Mouse (Mus musculus) spleen, adult 18-20 months (tissue): ENCODE measurements around the gene Gja1.
"Not testable (repeated sequence)": the region's sequence is repeated elsewhere in the genome, so short reads cannot be mapped to it uniquely, and the experiment has no call there.

Experiments used
- DNase-seq, 2 experiments: peaks; one replicate each; pipeline ENCODE4 v3.0.0; 2022; ENCODE audit warnings: mixed read lengths in 2 of 2

Gja1 gene

DNA sequence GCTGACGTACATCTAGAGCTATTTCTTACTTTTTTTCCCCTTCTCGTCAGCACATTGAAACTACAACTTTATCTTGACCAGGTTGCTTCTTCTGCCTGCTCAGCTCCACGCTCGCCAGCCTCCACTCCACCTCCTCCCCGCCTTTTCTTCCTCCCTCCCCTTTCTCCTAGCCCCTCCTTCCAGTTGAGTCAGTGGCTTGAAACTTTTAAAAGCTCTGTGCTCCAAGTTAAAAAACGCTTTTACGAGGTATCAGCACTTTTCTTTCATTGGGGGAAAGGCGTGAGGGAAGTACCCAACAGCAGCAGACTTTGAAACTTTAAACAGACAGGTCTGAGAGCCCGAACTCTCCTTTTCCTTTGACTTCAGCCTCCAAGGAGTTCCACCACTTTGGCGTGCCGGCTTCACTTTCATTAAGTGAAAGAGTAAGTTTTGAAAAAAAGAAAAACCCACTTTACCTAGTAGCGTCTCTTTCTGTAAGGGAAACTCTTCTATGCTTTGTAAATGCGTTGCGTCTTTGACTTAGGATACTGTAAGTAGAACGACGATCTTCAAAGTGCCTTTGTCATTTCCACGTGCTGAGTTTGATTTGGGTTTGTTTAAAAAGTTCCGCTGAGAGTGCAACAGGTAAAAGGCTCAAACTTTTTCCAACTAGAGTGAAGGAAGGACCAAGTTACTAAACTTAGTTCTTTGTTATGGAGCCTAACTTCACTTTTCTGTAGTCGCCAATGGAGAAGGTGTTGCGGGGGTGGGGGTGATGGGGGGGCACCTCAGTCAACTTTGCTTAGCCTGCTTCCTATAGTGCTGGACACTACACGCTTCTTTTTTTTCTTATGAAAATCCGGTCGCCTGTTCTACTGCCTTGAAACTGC lies at the start of gene Gja1:
Gja1 (plus strand) TSS at position 234 of the 869 bp plus-strand sequence.
- peak in 1 of 2 experiments; percentile 9 for DNase-seq

DNA sequence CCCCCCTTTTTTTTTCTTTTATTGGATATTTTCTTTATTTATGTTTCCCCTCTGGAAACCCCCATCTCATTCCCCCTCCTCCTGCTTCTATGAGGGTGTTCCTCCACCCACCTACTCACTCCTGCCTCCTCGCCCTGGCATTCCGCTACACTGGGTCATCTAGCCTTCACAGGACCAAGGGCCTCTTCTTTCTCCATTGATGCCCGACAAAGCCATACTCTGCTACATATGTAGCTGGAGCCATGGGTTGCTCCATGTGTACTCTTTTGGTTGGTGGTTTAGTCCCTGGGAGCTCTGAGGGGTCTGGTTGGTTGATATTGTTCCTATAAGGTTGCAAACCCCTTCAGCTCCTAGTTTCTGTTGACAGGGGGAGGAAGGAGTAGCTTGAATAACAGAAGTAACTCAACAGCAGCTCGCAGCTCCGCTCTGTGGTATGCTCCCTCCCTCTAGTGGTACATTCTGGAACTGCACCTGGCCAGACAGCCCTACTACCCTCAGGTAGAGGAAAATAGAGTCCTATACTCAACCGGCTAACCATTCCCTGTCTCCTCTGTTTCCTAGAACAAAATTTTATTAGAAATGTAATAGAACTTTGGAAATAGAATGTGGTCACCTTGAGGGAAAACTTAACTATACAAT lies 38.2 kb upstream of the Gja1 start:
- peak; percentile 21 to 73 for DNase-seq

DNA sequence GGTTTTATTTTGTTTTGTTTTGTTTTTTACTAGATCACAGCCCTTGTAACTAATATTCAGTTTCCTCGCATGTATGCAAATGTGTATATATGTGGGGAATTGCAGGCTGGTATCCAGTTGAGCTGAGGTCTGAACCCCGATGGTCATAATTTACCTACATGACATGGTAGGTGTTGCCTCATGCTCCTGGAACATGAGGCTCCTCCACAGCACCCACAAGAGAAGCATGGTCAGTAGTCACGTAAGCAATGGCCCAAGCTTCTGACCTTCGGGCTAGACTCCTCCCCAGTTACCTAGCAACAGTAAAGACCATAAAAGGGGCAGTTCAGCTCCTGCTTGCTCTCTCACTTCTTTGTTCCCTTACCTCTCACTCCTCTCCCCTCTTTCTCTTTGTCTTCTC lies 16.7 kb upstream of the Gja1 start:
- no peak for DNase-seq

DNA sequence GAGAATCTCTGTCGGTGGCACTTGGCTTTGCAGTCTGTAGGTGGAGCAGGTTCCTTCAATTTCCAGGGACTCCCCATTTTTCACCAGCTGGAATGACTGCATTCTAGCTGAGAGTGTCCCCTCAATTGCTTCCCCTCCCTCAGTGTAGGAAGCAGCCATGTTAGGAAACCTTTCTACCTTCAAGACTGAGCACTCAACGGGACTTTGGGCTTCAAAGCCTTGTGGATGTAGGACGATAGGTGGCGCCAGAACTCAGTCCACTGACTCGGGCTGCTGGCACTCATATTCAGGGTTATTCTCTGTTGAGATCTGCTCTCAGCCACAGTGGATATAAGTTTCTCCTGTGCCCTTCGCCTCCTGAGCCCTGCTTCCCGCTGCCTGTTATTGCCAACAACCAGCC lies 8.1 kb upstream of the Gja1 start:
- DNase-seq: peak; percentile 13 to 59

DNA sequence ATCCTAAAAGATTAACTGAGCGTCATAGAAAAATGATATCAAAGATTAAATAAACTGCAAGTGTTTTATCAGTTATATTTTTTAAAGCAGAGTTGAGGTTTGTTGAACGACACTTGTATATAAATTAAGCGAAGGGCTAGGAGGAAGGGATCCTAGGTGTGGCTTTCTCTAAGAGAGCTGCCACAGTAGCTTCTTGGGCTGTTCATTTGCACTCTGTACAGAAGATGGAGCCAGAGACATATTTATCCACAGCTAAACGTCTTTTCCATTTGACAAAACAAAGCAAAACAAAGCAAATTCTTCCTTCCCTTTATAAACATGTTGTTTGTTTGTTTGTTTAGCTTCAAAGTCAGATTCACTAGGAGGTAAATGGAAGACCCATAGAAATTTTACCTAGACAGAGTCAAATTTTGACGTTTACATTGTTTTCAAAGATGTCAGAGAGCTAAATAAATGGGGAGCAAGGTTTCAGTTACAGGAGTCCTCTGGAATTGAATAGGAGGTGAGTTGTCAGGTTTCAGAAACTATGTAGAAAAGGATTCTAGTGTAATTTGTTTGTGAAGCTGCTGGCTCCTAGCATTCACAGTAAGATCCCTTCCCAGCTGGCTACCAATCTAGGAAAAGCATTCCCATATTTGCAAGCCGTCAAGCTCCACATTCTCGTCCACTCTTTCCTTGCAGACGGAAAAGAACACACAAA lies 4.0 kb upstream of the Gja1 start:
- DNase-seq: no peak

DNA sequence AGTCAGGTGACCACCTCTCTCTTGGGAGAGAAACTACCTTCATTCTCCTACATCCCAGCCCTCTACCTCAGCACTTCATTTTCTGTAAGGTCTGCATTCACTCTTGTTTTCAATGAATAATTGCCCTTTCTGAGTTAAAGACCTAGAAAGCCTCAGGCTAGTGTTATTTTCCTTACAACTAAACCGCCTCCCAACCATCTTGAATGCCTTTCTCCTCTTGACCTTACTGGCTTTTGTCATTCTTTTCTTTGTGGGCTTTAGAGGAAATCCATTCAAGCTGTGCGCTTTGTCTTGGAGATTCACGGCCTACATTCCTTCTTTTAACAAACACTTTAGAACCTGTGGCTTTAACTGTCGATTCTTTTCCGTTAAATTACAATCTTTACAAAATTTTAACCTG lies 3.0 kb upstream of the Gja1 start:
- DNase-seq: no peak

DNA sequence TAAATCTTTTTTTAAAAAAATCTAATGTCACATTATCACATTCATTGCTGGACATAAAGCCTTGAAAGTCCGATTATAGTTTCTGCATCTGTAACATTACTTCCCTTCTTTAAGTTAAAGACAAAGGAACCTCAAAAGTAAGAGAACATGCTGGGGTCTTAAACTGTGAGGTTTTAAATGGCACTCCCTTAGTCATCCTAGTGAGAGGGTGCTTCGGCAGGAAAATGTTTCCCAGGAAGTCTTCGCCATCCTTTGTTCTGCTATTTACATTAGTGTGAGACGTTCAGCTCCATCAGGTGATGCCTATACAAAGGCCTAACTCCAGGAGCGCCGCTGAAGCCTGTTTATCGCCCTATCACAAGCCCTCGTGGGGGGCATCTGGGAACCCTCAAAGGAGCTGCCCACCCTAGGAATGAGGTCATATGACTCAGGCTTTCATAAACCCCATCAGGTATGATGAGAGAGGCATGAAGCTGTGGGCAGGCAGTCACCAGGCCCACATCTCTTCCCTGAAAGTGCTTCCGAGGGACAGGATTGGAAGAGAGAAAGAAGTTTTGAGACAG lies 1.1 kb upstream of the Gja1 start:
- no peak for DNase-seq

DNA sequence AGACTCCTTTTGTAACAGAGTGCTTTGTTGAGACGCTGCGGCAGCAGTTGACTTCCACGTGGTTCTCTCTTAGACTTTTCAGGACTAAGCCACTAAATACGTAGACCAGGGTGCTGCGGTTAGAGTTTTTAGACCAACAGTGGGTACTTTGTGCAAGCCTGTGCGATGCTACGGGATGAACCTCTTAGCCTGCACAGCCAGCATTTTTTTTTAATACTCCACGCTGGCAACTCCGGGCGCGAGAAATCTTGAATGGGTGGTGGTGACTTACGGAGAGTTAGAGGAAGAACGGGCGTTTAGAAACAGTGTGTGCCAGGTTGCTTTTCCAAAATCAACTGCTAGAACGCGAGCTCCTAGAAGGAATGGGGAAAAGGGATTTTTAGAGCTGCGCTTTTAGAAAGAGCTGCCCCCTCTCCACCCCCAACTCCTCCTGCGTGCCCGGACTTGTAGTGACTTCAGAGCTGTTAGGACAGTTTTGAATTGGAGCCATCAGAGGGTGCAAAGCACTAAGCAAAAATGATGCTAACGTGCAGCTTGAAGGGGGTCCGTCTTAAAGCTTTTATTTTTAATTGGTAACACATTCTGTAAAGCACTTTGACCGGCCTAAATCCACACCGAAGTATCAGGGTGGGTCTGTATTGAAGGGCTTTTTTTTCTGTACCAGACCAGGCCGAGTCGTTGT lies 977 bp downstream of the Gja1 start:
- no peak for DNase-seq

DNA sequence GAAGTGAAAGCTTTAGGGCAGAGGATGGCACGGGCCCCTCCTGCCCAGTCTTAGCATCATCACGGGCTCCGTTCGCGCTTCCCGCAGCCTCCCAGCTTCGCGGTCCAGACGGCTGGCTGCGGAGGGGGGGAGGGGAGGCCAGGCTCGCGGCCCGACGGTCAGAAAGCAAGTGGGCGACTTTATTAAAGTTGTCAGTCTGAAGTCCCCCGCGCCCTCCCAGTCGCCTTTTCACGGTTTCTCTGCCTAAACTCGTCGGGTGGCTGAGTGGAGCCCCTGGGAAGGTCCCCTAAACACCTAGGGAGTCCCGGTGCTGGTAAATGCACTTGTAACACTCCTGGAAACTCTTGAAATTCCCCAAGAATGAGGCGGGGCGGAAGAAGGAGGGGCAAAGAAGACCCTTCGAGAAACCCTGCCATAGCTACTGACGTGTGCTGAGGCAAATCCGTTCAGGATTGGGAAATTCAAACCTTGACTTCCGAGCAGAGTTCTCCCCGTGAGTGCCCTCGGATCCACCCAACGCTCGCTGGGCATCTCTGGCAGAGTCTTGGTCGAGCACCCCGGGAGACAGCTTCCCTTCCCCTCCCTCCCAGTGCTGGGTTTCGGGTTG lies 1.6 kb downstream of the Gja1 start:
- DNase-seq: peak; percentile 3 to 4

DNA sequence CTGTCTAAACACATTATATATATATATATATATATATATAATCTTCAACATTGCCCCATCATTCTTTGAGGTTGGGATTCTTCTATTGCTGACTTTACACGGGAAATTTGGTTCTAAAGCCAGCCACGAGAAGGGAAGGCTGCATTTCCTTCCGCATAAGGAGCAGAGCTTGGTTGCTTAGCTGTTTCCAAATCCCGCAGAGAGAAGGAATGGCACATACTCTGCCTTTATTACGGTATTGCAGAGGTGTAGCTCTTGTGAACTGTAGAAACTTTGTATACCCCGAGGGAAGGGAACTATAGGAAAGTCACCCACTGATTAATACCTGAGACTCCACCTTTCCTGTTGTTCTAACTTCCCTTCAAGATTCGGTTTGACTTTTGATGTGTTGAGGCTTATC lies 2.6 kb downstream of the Gja1 start:
- DNase-seq: no peak

DNA sequence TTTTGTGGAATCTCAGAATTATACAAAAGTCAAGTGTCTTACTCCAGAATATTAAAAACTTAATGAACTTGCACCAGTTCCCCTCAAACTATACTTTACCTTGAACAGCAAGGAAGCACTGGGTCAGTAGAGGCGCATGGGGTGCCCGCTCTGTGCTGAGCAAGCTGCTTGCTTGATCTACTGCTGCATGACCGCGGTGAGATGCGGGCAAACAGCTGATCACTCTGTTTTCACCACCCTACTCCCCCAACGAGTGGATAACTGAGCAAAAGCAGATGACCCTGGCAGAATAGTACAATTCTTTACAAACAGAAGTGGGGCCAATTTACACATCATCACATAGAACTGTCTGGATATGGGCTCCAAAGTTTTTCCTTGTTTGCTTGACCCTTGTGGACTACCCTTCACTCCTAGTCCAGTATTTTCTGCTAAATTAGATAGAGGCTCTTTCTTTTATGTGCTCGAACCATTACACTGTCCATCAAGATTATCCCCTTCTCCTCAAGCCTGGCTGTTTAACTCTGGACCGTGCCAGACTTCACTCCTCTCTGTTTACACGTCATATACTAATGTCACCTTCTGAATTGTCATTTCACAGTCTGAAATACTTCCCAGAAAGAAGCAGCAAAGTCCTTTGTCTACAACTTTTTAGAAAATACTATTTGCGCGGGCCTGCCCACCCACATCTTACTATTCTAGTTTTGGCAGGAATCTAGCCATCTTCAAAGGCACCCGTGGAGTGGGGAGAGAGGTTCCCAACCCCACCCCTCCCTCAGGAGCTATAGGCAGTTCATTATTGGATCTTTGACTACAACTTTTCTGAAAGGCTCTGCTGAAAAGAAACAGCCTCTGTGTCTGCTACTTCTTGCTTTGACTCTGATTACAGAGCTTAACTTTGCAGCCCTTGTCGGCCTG lies 8.3 kb downstream of the Gja1 start:
- DNase-seq: no peak

DNA sequence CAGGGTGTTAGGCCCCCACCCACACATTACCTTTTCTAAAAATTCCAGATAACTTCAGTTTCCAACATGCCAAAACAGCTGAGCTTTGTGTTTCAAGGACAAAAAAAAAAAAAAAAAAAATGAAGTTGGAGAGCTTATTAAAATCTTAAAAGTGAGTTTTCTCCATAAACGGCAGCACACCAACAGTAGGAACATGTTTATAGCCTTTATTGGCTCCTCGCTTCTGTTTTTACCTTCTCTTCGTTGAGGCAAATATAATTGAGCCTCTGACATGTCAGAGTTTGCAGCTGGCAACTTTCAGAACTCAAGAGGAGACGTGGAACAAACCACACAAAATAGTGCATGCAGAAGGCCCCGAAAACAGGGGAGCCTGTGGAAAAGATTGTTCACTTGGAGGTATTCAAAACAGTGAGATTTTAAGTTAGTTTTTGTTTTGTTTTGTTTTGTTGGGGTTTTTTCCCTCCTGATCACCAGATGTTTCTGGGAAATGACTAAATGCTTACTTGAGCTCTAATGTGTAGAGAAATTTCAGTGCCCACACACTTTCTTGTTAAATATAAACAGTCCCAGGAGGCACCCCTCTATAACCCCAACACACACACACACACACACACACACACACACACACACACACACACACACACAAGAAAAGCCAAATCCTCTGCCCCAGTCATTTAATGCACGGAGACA lies 16.1 kb downstream of the Gja1 start:
- no peak for DNase-seq

DNA sequence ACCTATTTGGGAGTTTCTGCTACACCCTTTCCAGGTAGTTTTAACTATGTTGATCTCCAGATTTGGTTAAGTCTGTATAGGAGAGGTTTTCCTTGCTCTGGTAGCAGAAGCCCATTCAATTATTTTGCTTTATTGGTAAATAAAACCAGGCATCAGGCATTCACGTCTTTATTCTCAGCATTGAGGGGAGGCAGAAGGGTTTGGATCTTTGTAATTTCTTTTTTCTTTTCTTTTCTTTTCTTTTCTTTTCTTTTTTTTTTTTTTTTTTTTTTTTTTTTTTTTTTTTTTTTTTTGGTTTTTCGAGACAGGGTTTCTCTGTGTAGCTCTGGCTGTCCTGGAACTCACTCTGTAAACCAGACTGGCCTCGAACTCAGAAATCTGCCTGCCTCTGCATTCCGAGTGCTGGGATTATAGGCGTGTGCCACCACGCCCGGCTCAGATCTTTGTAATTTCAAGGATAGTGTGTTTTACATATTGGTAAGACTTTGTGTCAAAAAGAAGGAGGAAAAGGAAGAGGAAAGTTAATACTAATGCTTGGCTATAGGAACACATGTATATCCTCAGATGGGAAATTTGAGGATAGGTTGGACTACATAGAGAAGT lies 16.8 kb downstream of the Gja1 start:
- not testable (repeated sequence) for DNase-seq

DNA sequence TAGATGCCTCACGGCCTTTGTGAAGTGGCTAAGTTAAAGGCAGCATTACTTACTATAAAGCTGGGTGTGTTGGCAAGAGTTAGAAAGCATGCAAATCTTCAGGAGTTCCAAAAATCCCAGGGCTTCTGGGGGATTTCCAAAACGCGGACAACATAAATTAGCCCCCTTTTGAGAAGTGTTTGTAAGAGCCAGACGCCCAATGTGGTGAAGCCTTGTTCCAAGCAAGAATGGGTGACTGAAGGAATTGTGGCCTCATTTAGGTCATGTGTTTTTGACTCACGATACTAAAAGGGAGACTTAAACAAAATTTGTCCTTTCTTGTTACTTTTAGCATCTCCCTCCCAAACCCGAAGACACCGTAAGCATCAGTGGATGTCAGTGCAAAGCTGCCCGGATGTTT lies 20.7 kb downstream of the Gja1 start:
- no peak for DNase-seq

DNA sequence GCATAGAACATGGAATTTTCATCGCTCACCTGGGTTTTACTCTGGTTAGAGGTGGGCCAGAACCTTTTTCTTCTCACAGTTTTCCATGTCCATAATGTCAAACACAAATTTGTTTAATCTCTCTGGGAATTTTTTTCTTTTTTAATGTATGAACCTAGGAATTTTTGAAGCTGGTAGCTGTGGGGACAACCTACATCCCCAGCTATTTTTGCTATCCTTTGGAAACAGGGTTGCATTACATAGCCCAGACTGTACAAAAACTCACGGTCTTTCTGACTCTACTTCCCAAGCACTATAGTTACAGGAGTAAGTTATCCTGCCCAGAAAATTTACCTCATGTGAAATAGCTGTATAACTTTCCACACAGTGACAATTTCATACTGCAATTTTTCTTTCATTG lies 21.2 kb downstream of the Gja1 start:
- DNase-seq: no peak

DNA sequence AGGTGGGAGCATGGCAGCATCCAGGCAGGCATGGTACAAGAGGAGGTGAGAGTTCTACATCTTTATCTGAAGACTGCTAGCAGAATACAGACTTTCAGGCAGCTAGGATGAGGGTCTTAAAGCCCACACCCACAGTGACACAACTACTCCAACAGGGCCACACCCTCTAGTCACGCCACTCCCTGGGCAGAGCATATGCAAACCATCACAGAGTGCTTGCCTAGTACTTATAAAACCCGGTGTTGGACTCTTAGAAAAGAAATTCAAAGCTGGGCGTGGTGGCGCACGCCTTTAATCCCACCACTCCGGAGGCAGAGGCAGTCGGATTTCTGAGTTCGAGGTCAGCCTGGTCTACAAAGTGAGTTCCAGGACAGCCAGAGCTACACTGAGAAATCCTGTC lies 24.3 kb downstream of the Gja1 start:
- not testable (repeated sequence) for DNase-seq

DNA sequence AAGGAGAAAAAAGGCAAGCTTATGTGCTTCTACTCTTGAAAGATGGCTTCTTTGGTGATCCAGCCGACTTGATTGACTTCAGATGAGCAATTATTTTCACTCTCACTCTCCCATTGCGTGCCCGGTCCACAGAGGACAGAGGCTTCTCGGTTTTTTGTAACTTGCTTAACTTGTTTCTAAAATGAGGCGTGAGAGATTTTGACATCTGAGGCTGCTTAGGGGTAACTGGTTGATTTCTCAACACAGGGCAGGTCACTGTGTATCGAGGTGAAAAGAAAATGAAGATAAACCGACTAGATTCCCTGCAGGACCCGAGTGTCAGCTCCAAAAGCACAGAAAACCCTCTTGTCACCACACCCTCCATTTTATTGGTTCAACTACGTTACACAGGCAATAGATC lies 28.8 kb downstream of the Gja1 start:
- DNase-seq: no peak

DNA sequence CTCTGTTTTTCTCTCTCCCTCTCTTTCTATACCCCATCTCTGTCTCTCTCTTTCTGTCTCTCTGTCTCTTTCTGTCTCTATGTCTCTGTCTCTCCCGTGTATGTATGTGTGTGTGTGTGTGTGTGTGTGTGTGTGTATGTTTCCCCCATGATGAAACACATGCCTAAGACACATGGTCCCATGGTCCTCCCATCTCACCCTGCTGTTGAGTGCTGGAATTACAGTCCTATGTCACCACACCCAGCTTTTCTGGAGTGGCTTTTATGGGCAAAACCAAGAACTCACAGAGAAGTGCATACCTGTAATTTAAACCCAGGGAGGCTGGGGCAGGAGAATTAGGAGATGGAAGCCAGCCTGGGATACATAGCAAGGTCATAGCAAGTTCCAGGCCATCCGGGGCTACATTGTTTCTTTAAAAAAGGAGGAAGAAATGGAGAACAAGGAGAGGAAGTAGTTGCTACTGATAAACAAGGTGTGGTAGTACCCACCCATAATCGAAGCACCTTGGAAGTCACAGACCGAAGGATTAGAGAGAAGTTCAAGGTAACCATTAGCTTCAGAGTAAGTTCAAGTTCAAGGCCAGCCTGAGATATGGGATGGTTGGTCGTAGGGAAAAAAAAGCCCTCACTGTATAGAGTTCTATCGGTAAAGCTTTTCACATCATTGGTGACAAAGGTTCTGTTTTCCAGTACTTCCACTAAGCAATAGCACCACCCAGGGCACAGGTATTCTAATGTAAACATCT lies 29.4 kb downstream of the Gja1 start:
- no peak for DNase-seq

DNA sequence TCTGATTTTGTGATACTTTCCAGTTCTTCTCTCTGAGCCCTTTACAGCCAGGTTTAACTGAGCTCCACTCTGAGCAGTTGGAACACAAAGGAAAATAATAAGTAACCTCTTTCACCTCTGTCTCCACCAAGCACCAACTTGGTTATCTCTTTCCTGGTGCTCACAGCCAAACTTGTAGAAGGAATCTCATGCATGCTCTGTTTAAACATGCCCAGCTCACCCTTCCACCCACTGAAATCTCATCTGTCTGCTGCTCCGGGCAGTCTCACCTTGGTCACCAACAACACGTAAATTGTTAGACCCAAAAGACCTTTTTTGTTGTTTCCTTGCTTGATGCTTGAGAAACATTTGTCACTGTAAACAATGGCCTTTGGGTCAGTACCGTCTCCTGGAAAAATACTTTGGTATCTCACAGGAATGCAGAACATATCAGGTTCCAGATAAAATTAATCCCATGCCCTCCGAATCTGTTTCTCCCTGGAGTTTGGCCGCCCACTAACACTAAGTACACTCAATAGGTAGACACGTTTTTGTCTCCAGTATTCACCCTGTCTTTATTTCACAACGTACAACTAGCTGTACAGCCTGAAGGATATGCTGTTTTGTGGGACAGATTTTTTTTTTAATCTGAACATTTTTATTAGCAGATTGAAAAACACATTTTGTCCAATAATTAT lies 38.9 kb downstream of the Gja1 start:
- DNase-seq: no peak
